Mouse (Mus musculus) 3T3-L1 (cell line): Measurements from ENCODE around the gene Relt.

Experiments
- DNase-seq: peaks from one replicate; pipeline ENCODE4 v3.0.0-alpha.2; 2015; ENCODE audit warnings: low read depth, low spot score

Gene Relt

DNA sequence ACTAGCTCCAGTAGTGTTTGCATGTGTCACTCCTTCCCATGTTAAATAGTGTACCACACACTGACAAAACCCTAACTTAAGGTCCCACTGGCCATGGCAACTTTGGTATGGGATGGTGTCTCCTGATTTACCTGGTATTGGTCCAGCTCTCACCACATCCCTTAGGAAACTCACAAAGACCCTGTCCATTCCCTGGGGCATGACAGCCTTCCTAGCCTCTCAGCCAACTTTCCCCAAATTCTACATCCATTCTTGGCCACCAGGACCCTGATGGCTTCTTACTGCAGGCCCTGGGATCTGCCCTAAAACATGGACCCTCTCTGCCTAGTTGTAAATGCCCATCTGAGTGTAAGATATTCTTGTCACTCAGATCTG, 18.2 kb downstream of the Relt start:
- no peak for DNase-seq

DNA sequence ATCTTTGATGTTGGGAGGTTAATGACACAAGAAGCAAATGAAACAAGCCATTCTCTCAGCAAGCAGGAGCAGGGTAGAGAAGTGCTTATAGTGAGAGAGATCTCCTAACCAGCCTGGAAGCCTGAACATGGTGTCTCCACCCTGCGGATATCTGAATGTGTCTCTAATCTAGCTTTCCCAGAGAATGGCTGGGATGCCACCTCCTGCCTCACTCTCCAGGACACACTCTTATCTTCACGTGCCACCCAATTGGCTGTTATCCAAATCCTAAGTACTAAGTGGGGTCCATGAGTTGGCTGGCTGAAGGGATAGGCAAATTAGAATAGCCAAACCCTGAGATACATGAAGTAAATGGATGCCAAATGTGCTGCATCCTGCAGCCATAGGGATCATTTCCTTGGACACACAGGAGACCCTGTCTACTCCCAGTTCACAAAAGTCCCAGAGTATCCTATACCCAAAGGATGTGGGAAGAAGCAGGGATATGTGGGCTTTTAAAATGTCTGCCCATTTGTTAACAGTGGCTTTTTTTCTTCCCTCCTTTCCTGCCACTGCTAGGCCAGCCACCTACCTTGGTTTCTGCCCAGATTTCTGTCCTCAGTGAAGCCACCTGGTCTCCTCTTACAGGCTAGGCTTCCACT, 18.7 kb downstream of the Relt start:
- no peak for DNase-seq

DNA sequence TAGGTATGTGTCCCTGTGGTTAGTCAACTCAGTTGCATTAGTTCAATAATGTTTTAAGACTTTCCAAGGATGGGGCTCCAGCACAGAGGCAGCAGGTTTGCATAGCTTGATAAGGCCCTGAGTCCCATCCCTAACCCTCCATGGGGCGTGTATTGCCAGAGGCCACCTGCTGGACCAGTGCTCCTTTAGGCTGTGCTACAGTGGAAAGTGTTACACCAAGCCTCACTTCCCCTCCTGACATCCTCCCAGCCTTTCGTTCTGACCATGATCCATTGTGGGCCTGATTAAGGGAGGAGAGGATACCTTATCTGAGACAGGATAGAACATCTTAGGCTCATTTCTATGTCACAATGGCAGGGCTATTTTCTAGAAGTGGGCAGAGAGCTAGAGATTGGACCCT, 19.4 kb downstream of the Relt start:
- no peak for DNase-seq

DNA sequence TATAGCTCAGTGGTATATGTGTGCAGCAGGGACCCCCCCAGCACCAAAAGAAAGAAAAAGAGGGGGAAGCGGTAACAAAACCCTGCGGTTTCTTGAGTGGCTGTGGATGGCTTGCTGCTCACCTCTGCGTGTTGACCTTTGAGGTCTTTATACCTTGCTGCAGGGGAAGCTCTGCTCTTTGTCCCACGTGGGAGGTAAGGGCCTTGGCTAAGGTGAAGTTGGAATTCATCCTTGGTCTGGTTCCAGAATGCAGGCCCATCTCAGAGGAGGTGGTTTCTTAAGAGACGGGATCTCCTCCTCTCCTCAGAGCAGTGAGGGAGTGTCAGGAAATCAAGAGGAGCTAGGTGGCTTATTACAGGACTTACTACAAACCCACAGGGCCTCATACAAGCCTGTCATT, 21.1 kb downstream of the Relt start:
- DNase-seq = no peak

DNA sequence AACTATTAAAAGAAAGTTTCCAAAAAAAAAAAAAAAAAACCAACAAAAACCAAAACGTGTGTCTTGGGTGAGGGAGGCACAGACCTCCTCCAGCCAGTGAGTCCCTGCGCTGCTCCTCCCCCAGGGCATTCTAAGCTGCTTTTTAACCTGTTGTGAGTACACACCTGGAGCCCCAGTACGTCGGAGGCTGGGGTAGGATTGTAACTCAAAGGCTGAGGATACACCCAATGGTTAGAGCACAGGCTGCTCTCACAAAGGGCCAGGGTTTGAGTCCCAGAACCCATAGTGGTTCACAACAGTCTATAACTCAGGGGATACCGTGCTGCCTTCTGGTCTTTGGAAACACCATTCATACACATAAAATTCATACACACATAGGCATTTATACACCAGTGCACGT, 21.6 kb downstream of the Relt start:
- no peak for DNase-seq

DNA sequence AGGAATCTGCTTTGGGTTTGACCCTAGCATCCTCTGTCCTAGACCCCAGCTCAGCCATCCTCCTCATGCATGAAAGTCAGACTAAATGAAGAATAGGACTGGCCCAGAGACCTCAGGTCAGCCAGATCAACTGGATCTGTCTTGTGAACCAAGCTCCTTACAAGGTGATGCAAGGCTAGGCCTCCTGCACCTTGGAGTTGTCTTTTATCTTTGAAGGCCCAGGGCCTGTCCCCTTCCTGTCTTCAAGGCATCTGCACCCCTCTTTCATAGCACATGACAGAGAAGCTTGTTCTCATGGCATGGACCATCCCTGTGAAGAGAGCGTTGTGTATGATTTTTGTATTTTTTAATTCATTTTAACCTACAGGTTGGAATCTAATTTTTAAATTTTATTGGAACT, 22.3 kb downstream of the Relt start:
- DNase-seq = no peak

DNA sequence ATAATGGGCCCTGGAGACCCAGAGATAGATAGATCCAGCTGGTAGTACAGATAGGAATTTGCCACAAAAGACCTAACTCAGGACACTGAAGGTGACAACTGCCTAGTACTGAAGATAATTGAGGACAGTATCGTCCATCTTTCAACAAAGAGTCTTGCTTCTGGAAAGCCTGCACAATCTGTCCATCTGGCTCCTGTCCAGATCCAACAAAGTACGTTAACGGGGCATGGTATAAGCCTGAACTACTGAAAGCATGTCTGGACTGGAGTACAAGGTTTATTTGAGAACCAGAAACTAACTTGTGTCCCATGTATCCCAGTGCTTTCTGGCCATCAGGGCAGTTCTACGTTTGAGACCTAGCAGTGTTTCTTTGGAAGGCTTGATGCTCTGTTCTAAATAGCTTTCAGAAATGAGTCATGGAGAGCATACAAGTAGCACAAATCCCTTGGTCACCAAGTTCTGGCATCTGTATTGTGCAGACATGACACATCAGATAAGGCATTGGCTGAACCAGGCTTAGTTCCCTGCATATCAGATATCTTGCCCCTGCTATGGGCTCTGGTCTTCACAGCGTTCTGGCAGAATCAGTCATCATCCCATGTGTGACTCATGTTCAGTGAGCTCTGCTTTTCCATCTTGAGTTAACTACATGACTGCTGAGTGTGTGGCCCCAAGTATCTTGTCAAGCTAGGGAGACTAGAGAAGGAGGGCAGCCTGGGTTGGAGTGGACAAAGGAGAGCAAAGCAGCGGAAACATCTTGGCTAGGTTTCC, 23.4 kb downstream of the Relt start:
- DNase-seq = peak; percentile 88

DNA sequence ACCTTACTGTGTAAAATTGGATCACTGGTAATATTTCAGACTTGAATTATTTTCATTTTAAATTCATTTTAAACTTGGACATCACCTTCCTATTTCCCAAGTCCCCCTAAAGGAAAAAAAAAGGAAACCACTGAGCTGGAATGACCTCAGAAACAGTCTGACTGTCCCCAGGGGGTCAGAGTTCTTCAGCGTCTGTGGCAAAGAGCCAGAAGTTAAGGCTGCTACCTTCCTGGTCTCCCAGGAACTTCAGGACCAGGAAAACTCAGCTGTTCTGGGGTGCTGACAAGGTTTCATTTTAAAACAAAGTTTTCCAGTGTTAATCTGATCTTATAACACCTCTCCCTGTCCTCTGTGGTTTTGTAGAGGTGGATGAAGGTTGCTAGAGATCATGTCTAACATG, 25.5 kb downstream of the Relt start:
- no peak for DNase-seq

DNA sequence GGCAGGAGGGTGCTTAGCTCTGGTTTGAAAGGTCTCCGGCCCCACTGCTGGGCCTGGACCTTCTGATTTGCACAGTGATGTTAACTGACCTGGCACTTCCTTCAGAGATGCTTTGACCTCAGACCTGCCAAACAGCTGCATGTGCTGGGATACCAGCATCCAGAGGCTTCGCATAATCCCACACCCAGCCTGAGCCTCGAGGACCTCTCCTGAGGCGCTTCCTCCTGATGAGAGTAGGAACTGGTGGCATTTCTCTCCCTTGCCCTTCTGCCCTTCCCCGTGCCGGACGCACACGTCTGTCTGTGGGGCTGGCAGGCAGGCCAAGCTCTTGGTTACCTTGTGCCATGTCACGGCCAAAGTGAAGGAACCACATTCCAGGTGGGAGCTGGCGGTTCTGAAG, 26.6 kb downstream of the Relt start:
- DNase-seq = no peak

DNA sequence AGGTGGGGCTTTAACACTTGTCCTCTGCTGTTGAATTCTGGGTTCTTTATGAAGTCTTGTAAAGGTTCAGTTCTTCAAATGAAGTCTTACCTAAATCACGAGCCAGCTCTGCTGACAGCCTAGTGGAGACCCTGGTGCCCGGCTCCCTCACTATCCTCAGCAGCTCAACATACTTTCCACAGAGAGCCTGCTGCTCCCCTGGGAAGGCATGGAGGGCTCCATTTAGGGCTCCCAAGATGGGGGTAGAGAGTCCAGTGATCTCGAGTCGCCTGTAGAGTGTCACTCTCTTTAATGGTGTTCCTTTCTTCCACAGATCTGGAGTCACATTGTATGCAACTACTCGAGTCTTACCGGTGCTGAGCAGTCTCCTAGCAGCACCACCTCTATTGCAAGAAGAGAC, 27.5 kb downstream of the Relt start:
- no peak for DNase-seq

DNA sequence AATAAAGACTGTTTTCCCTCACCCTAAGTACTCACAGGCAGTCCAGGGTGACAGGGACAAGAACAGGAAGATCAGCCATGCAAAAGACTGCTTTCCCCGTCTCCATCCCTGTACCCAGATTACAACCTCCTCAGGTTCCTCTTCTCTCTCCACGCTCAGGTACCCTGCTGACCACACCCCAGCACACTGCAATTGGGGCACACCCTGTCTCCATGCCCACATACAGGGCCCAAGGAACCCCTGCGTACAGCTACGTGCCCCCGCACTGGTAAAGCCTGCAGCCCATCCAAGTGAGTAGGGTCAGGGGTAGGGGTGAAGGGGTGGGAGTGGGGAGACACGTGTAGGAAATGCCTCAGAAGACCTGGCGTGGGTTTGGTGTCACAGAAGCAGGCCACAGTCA, 28.1 kb downstream of the Relt start:
- DNase-seq = no peak

DNA sequence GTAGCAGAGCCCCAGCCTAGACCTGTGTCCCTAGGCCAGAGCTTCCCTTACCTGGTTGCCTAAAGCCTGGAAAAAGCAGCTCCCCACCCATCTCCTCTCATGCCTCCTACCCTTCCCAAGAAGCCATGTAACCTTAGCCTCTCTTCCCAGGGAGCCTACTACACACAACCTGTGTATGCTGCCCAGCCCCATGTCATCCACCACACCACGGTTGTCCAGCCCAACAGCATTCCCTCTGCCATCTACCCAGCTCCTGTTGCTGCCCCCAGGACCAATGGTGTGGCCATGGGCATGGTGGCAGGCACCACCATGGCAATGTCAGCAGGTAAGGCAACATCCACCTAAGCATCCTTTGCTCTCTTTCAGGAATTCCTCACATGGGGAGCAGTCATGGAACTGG, 29.4 kb downstream of the Relt start:
- DNase-seq = no peak

DNA sequence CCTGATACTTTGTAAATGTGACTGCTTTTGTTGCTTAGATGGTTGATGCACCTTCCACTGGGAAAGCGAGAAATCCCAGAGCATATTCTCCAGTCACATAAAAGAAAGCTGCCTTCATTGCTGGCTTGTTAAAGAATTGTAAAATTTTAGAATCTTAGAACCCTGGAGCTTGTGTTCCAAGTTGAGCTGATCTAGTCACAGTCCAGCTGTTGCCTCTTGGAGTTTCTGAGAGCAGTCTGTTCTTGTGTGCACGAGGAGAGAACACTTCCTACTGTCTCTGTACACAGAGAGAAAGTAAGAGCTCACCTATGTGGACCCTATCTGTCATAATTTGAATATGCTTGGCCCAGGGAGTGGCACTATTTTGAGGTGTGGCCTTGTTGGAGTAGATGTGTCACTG, 34.7 kb downstream of the Relt start:
- no peak for DNase-seq

DNA sequence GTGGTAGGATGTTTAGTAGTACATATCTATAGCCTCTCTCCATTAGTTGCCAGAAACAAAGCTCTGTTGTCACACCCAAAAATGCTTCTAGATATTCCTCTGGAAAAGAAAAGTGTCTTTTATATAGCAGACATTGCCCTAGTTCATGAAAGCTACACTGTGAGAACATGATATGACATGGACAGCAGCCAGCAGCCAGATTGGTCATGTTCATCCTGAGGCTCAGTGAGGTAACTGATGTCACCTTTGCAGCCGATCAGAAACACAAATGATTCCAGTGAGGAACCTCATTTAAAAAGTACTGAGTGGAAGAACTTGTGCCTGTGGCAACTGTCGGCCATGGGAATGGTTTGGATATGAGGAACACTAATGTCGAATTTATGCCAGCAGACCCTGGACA, 38.6 kb downstream of the Relt start:
- DNase-seq = no peak

DNA sequence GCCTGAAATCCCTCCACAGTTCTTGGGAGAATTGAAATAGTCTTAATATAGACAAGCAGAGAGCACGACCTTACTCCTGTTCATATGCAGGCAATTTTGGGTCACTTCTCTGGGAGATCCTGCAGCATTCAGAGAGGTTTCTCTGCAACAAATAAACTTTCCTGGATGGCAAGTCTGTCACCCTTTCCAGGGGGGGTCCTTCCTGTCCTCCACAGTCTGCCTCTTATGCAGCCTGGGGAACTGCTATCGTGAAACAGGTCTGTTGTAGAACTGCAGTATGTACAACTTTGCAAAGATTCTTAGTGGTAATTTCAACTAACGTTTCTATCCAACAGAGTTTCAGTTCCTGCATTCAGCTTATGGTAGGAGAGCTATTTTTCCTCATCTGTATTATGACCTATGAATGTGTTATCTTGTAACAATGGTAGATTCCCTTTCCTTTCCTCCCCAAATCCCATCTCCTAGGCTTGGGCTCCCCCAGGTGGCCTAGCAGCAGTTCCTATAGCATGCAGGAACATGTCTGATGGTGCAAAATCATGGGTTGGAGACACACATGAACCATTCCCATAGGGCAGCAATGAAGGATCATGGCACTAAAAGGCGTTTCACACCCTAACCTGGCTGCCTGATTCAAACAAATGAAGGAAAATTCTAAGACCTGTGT, 44.7 kb downstream of the Relt start:
- DNase-seq = peak; percentile 14

DNA sequence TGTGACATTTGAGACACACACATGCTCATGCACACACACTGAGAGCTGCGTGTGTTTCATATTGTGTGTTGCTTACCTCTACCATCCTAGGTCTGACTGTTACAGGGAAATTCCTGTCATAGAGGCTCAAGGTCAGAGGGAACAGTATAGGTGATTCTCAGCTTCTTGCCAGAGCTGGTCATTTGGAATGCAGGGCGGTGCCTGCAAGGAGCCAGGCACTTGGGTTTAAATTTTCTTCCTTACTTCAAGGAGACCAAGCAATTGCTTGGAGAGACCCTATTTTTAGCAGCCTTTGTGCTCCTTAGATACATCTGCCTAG, 45.8 kb downstream of the Relt start:
- no peak for DNase-seq

DNA sequence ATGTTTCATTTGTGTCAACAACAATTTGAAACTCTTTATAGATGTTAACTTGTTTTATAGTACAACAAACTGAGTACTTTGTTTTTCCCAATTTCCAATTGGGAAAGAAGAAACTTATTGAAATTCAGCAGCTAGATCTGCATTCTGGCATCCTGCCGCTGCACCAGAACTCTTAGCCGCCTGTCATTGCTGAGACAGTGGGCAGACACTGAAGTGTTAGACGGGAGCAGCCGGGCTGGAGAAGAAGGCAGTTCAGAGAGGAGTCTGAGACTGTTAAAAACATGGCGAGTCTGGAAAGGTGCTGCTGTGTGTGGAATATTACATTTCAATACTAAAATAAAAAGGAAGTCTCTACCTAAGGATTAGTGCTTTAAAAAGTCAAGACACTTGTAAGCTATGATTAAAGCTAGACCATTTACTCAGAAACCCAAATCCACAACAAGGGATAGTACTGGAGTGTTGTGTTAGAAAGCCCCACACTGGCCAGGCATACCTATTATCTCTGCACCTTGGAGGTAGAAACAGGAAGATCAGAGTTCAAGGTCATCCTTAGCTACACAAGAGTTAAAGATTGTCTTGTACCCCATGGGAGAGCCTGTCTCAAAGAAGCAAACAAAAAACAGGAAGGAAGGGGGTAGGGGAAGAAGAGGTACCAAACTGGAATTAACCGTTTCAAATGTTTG, 46.3 kb downstream of the Relt start:
- no peak for DNase-seq

DNA sequence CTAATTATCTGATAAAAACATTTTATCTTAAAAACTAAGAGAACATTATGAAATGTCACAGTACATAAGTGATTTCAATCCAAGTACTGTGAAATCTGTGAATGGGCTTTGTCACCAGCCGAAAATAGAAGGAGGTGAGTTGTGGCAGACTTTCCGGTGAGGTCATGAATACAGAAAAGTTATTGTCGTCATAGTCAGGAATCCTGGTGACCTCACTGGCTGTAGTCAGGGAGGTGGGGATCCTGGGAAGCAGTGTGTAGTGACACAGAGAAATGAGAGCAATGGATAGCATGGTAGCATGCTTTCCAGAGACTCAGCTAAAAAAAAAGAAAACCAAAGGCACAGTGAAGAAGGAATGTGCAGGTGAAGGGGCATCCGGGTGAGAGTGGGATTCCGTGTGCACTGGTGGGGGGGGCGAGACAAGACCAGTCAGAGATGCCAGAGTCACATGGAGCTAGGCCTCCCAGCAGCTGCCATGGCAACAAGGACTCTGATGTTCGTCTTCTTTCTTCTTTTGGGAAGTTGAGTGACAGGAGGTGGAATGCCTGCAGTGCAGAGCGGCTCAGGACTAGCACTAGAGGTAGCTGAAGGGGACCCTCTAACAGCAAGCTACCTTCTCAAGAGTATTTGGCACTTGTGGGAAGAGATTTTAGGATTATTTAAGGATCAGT, 47.2 kb downstream of the Relt start:
- no peak for DNase-seq

DNA sequence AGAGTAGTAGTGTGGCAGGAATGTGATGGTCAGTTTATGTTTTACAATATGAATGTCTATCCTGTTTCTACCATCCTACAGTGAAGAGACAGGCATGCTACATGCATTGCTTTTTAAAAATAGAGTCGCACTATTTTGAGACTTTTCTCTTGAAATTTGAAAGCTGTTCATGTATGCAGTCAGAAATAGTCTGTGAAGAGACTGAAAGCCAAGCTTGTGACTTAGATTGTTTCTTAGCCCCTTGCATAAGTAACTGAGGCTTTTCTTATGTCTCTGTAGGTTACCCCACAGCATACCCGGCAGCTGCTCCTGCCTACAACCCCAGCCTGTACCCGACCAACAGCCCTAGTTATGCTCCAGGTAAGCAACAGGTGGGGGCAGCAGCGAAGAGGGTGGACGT, 50.6 kb downstream of the Relt start:
- DNase-seq = no peak

DNA sequence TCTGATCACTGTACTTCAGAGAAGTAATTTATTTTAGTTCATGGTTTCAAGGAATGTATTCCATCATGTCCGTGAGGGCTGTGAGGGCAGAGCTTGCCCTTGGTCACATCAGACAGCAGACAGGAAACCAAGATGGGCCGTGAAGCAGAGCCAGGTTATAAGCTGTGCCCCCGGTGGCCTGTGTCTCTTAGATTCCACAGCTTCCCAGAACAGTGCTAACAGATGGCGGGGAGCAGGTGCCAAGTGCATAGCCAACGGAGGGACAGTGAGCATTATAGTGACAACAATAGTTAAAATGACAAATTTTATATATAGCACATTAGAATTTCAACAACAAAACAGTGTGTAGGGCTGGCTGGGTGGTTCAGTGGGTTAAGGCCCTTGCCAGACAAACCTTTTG, 51.3 kb downstream of the Relt start:
- no peak for DNase-seq

DNA sequence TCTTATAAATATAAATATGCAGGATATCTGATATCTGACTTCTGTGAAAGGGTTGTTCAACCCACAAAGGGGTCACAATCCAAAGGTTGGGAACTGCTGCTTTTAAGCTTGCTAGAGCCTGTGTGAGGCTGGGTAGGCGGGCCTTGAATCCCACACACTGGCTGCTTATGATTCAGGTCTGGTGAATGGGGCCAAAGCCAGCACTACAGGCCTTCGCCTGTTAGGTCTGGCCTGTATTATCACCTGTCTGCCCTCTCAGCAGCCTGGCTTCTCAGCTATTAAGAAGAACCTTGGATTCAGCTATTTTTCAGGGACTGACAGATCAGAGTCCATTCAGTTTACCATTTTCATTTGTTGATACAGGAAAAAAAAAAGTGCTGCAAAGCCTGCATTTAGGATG, 57.9 kb downstream of the Relt start:
- peak; percentile 13 for DNase-seq

DNA sequence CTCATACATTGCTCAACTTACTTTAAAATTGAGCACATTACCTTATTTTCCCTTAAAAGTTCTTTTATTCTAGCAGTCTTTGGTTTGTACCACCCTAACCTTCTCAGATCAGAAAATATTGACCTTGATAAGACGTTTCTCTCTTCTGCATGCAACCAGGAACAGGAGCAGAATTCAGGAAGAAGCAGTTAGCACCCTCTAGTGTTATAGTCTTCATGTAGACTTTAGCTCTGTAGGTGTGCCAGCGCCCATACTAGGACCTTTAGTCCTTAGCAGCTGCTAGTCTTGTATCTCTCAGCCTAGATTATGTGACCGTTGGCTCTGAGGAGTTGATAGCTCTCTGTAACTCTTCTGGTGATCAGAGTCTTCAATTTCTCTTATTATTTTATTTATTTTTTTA, 64.4 kb downstream of the Relt start:
- peak; percentile 19 for DNase-seq
